Mouse (Mus musculus) neural tube, embryonic 14.5 days (tissue): ENCODE data around the gene Sh2b2. TPM values are rescaled to one million over a fixed set of nuclear protein-coding genes. Genes with fewer than 3 reads are reported as not detected.

Experiments
- ATAC-seq: fragments of 200-750 bp; cut with Nextera tagmentation; 2 replicates; pipeline ENCODE4 v1.8.0; 2017; ENCODE audit warnings: low read depth, mild to moderate bottlenecking, moderate TSS enrichment, moderate library complexity
- H3K27ac ChIP-seq: fragments of 300-500 bp; sonication (generic); 2 replicates; pipeline ENCODE4 v1.5.1; 2014; ENCODE audit warnings: low read depth, mild to moderate bottlenecking, control low read depth, low read length, moderate library complexity, mixed read lengths
- H3K27me3 ChIP-seq: fragments of 300-500 bp; sonication (generic); 2 replicates; pipeline ENCODE4 v1.6.1; 2014; ENCODE audit warnings: low read length; ENCODE audit not compliant: control insufficient read depth, insufficient read depth
- H3K36me3 ChIP-seq: fragments of 300-500 bp; sonication (generic); 2 replicates; pipeline ENCODE4 v1.6.1; 2014; ENCODE audit warnings: low read length, mixed read lengths; ENCODE audit not compliant: control insufficient read depth, insufficient read depth
- H3K4me1 ChIP-seq: fragments of 300-500 bp; sonication (generic); 2 replicates; pipeline ENCODE4 v1.6.1; 2014; ENCODE audit warnings: low read length; ENCODE audit not compliant: control insufficient read depth, insufficient read depth
- H3K4me2 ChIP-seq: fragments of 300-500 bp; sonication (generic); 2 replicates; pipeline ENCODE4 v1.6.1; 2014; ENCODE audit warnings: mild to moderate bottlenecking, low read depth, low read length, control low read depth
- H3K4me3 ChIP-seq: fragments of 300-500 bp; sonication (generic); 2 replicates; pipeline ENCODE4 v1.5.1; 2014; ENCODE audit warnings: low read depth, low read length, control low read depth, mixed read lengths
- H3K9ac ChIP-seq: fragments of 300-500 bp; sonication (generic); replicated peaks from 2 replicates; pipeline ENCODE4 v1.6.1; 2014; ENCODE audit warnings: low read depth, mild to moderate bottlenecking, control low read depth, low read length, mixed read lengths
- H3K9me3 ChIP-seq: fragments of 300-500 bp; sonication (generic); 2 replicates; pipeline ENCODE4 v1.6.1; 2016; ENCODE audit warnings: low read length; ENCODE audit not compliant: control insufficient read depth
- WGBS: fragments of 180-500 bp; shearing (Covaris S2); extraction: QIAGEN DNeasy Blood & Tissue Kit; methylation state at CpG from one replicate; pipeline ENCODE4 v1.1.7; 2014; 5-methylcytosine and 5-hydroxymethylcytosine counted together
- polyA plus RNA-seq: library from polyadenylated mRNA; unstranded; fragments of >200 nt; fragmentation: Nextera tagmentation; extraction: Ambion mirVana; gene quantifications from 2 replicates; pipeline ENCODE4 v1.2.1, GENCODE M21; 2014

Sh2b2 gene
- polyA plus RNA-seq, 1 experiment from 2014 or later = 23.8 TPM

- Histone ChIP-seq H3K4me1 (peaks cover 22% of the 10 kb centered on the region; the same call in 1 of the 2 replicates), H3K9ac (peak overlapping the region; percentile 87), H3K27me3 (peaks cover 3% of the 10 kb centered on the region; the same call in 1 of the 2 replicates), H3K27ac (peak overlapping the region; percentile 80), H3K9me3 (no peaks in the 10 kb centered on the region), H3K36me3 (no peaks in the 10 kb centered on the region), H3K4me2 (peak overlapping the region; percentile 75), H3K4me3 (peak overlapping the region; percentile 86)
- WGBS = under 1% methylated on average over 35 of the region's 57 CpGs
- peak; percentile 86 for ATAC-seq
Measured at GRCm38 (mm10) chr5:136244762-136245540, 1.4 kb downstream of the Sh2b2 start.

GRCm38 (mm10) chr5:136243851-136244761 is 2.2 kb downstream of the Sh2b2 start:
- H3K27me3 ChIP-seq = peaks cover 3% of the 10 kb centered on the region; the same call in 1 of the 2 replicates
- H3K9me3 ChIP-seq = no peaks in the 10 kb centered on the region
- WGBS = under 1% methylated on average over 50 of the region's 67 CpGs
- H3K27ac ChIP-seq = peak overlapping the region; percentile 80
- peak overlapping the region; percentile 75 for H3K4me2 ChIP-seq
- peak overlapping the region; percentile 86 for H3K4me3 ChIP-seq
- peaks cover 22% of the 10 kb centered on the region; the same call in 1 of the 2 replicates for H3K4me1 ChIP-seq
- H3K9ac ChIP-seq = peak overlapping the region; percentile 87
- H3K36me3 ChIP-seq = no peaks in the 10 kb centered on the region
- peak; percentile 59 for ATAC-seq

- peaks cover 3% of the 10 kb centered on the region; the same call in 1 of the 2 replicates for H3K27me3 ChIP-seq
- no peak overlapping the region for H3K4me3 ChIP-seq
- H3K36me3 ChIP-seq = no peaks in the 10 kb centered on the region
- no peaks in the 10 kb centered on the region for H3K9me3 ChIP-seq
- ATAC-seq = no peak
- H3K9ac ChIP-seq = no peak overlapping the region
- H3K4me2 ChIP-seq = no peak overlapping the region
- H3K27ac ChIP-seq = no peak overlapping the region
- peaks cover 33% of the 10 kb centered on the region; the same call in 1 of the 2 replicates for H3K4me1 ChIP-seq
- WGBS = 63% methylated on average over 6 of the region's 6 CpGs
Measured at GRCm38 (mm10) chr5:136241161-136241560, 5.2 kb downstream of the Sh2b2 start.

- no peaks in the 10 kb centered on the region for H3K9me3 ChIP-seq
- 52% methylated on average over 1 of the region's 1 CpGs for WGBS
- H3K9ac ChIP-seq = no peak overlapping the region
- ATAC-seq = no peak
- H3K36me3 ChIP-seq = no peaks in the 10 kb centered on the region
- H3K27me3 ChIP-seq = peaks cover 3% of the 10 kb centered on the region; the same call in 1 of the 2 replicates
- no peak overlapping the region for H3K4me2 ChIP-seq
- no peak overlapping the region for H3K4me3 ChIP-seq
- peaks cover 33% of the 10 kb centered on the region; the same call in 1 of the 2 replicates for H3K4me1 ChIP-seq
- no peak overlapping the region for H3K27ac ChIP-seq
Measured at GRCm38 (mm10) chr5:136240381-136240780, 6.0 kb downstream of the Sh2b2 start.

- Histone ChIP-seq H3K4me1 (peaks cover 29% of the 10 kb centered on the region; the same call in 1 of the 2 replicates), H3K4me3 (peak overlapping the region; percentile 15; the same call in 1 of the 2 replicates), H3K9ac (no peak overlapping the region; the same call in 1 of the 2 replicates), H3K27ac (no peak overlapping the region), H3K4me2 (peak overlapping the region; percentile 42), H3K27me3 (no peaks in the 10 kb centered on the region), H3K36me3 (no peaks in the 10 kb centered on the region), H3K9me3 (no peaks in the 10 kb centered on the region)
- ATAC-seq = no peak
- 2% methylated on average over 19 of the region's 19 CpGs for WGBS
Measured at GRCm38 (mm10) chr5:136237607-136238006, 8.7 kb downstream of the Sh2b2 start.

- Histone ChIP-seq H3K4me2 (no peak overlapping the region), H3K4me1 (peaks cover 20% of the 10 kb centered on the region; the same call in 1 of the 2 replicates), H3K4me3 (no peak overlapping the region), H3K27me3 (no peaks in the 10 kb centered on the region), H3K27ac (no peak overlapping the region), H3K9ac (no peak overlapping the region), H3K36me3 (peaks cover 3% of the 10 kb centered on the region; the same call in 1 of the 2 replicates), H3K9me3 (no peaks in the 10 kb centered on the region)
- ATAC-seq = no peak
- WGBS = 71% methylated on average over 5 of the region's 5 CpGs
Measured at GRCm38 (mm10) chr5:136236611-136237010, 9.7 kb downstream of the Sh2b2 start.

- H3K4me1 ChIP-seq = 0 out of 2 replicates have a peak, but pooled peaks cover 5% of the 10 kb centered on the region
- no peaks in the 10 kb centered on the region for H3K27me3 ChIP-seq
- H3K4me3 ChIP-seq = no peak overlapping the region
- no peak for ATAC-seq
- 45% methylated on average over 4 of the region's 4 CpGs for WGBS
- H3K9ac ChIP-seq = no peak overlapping the region
- peaks cover 17% of the 10 kb centered on the region for H3K36me3 ChIP-seq
- no peak overlapping the region for H3K4me2 ChIP-seq
- H3K27ac ChIP-seq = no peak overlapping the region
- H3K9me3 ChIP-seq = no peaks in the 10 kb centered on the region
Measured at GRCm38 (mm10) chr5:136230348-136231035, 15.9 kb downstream of the Sh2b2 start.

GRCm38 (mm10) chr5:136226246-136226876 is 20.0 kb downstream of the Sh2b2 start:
- Histone ChIP-seq H3K4me2 (no peak overlapping the region), H3K4me1 (no peaks in the 10 kb centered on the region), H3K27ac (no peak overlapping the region), H3K4me3 (no peak overlapping the region), H3K36me3 (peaks cover 28% of the 10 kb centered on the region), H3K9ac (no peak overlapping the region), H3K9me3 (no peaks in the 10 kb centered on the region), H3K27me3 (no peaks in the 10 kb centered on the region)
- ATAC-seq = no peak
- 78% methylated on average over 7 of the region's 7 CpGs for WGBS
